Mouse (Mus musculus): Measurements from ENCODE around the gene Ccdc162.

Gene Ccdc162

DNA sequence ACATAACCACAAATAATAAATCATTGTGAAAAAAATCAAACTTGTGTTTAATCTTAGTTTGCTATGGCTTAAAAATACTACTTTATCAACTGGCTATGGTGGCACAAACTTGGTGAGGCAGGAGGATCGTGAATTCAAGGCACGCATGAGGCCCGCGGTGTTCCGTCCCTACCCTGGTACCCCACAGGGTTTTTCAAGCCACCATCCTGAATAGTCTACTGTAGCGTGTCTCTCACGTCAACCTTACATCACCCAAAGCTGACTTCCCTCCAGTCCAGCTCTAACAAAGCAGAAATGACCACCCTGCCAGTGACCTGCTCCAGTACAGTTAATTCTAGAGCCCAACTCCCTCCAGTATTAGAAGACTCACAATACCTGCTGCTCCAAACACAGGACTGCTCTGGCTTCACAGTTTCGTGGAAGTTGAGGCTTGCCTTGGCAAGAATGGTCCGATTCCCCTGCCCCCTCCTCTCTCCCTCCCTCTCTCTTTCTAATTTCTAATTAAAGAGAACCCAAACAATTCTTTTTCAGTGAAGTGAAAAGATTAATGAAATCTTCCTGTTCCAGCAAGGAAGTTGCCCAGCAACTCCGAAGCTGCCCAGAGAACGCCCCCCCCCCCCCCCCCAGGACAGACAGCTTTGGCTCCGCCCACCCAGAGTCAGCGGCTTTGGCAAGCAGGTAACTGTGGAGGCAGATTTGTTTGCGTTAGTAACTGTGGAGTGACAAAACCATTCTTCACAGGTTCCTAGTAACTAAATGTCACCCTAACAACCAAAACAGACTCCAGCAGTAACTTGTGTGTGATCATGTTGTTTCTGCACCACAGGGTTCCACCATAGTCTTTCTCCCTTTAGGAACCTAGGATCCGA is at the start of gene Ccdc162:
TSS of gene Ccdc162 (minus strand) at position 606 of the 869 bp plus-strand sequence.
- DNase-seq (ENCODE audit: low read depth, low spot score) = no peak

DNA sequence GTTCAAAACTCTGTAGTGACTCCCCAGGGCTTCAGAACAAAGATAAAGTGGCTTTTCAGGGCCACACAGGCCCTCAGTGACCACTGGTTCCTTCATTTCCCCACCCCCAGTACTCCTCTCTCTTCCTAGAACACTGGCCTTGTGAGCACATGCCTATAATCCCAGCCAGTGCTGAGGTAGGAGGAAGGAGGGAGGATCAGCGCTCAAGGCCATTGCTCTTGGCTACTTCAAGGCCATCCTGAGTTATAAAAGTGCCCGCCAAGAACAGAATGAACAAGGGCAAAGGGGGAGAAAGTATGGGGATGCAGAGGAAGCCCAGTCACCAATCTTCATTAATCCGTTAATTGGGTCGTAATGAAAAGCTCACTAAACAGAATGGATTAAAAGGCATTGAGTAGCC is 49.2 kb upstream of the Ccdc162 start:
- DNase-seq (ENCODE audit: low read depth, low spot score) = no peak

DNA sequence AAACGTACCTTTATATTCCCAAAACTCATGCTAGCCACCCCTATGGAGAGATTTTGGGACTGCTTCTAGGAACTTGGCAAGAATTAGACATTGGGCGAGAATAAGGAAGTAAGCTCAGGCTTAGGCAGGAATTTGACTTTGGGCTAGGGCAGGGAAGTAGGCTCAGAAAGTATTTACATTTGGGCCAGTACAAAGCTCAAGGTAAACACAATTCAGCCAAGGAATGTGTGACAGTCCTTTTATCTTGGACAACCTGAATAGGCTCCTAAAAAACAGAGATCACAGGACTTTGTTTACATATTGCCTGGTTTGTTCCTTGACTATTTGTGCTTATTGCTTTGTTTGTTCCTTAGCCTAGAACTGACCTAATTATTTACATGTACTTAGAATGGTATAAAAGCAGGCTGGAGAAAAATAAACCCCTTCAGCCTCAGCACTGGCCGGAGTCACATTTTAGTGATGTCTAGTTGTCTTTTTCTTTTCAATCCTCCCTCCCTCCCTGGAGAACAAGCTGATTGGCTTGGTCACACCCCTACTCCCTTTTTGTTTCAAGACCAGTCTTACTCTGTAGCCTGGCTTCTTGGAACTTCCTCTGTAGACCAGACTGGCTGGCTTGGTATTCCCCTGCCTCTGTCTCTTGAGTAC is 47.4 kb upstream of the Ccdc162 start:
- no peak for DNase-seq (ENCODE audit: low read depth, low spot score)

DNA sequence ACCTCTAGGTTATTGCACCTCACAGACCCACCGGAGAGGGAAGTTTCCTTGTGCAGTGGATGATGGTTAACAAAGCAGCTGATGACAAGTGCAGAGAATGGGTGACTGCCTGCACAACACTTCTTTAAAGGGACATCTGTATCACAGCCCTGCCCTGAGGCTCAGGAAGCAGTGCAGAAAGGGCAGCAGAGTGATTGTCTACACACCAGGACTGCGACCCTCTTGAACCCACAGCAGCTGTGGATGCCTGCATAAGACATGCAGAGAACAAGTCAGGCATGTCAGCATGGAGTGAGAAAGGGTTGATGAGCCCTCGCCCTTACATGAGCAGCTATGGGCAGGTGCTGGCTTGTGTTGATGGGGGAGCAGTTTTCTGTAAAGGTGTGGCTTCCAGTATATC is 44.4 kb upstream of the Ccdc162 start:
- no peak for DNase-seq (ENCODE audit: low read depth, low spot score)

DNA sequence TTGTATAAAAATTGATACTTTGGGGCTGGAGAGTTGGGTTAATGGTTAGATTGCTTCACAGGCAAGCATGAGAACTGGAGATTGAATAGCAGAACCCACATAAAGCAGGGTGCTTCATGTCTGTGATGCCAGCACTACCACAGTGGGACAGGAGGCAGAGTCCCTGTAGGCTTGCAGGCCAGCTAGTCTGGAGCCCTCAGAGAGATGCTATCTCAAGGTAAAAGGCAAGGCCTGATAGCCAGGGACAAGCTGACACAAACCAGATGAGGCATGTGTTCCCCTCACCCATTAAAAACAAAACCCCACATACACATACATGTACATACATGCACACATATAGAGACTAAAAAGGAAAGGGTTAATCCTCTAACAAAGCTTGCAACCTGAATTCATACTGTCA is 41.6 kb upstream of the Ccdc162 start:
- DNase-seq (ENCODE audit: low read depth, low spot score) = no peak

DNA sequence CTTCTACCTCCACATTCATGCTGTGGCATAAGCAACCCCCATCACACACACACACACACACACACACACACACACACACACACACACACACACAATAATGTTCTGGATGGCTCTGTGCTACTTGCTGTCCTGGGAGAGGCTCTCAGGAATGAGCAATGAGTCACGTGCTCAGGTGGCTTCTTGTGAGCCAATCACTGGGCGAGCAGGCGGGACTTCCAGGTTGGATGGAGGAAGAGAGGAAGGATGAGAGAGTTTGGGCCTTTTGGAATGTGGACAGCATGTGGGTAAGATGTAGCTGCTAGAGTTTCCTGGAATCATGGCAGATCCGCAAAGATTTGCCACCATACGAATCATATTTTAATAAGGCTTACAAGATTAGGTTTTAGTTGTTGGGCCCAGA is 40.8 kb upstream of the Ccdc162 start:
- DNase-seq (ENCODE audit: low read depth, low spot score) = no peak

DNA sequence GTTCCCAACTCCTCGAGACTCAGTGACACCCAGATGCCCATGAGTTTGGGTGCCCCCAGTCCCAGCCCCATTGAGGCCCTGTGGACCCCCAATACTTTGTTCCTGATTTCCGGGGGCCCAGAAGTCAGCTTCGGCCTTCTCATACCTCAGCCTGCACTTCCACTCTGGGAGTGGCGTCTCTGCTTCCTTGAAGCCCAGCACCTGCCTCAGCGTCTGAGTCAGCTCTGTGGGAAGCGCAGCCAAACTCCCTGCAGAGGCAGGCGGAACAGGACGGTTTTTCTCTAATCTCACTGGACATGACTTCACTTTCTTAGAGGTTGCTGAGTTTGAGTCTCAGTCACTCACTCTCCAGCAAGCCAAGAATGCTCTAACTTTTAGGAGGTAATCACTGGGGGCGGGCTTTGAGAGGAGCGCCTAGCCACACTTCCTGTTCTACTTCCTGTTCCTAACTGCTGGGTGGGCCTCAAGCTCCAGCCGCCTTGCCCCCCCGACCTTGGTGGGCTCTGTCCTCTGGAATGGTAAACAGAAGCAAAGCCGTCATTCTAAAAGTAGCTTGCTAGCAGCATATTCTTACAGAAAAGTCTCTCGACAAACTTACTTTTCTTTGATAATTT is 35.5 kb upstream of the Ccdc162 start:
- no peak for DNase-seq (ENCODE audit: low read depth, low spot score)

DNA sequence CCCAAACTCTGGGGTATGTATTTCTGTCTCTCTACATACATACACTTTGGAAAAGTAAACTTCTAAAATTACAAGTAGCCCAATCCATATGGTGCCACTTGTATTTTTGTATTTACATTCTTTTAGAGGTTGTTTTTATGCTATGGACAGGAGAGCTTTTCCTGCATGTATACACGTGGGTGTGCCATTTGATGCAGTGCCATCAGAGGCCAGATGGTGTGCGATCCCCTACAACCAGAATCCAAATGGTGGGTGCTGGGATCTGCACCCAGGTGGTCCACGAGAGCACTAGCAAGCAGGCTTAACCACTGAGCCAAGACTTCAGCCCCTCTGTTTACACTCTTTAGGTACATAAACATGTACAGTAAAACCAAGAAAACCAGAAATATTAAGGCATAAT is 32.9 kb upstream of the Ccdc162 start:
- no peak for DNase-seq (ENCODE audit: low read depth, low spot score)

DNA sequence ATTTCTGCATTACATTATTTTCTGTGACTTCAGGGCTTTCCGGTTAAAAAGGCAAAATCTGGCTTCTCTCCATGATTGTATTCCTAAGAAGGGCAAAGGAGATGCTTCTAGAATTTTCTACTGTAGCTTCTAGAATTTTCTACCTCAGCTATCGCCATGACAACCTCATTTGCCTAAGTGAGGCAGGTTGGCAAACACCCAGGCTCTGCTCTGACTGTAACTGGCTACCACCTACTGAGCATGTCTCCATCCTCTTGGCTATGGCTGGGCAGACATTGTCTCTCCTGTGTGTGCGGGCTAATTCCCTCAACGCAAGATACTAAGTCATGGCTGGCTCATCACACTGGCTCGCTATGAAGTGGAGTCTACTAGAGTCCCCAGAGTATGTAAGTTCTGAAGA is 30.1 kb upstream of the Ccdc162 start:
- DNase-seq (ENCODE audit: low read depth, low spot score) = no peak

DNA sequence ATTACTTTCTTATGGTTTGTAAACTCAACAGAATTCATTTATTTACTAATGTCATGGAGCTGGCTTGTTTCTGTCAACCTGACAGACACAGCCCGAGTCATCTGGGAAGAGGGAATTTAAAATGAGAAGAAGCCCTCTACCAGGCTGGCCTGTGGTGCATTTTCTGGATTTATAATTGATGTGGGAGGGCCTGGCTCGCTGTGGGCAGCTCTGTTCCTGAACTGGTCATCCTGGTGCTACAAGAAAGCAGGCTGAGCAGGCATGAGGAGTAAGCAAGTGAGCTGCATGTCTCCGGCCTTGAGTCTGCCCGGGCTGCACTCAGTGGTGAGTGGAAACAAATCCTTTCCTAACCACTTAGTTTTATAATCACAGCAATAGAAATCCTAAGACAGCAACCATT is 27.6 kb upstream of the Ccdc162 start:
- DNase-seq (ENCODE audit: low read depth, low spot score) = no peak

- DNase-seq (ENCODE audit: low read depth, low spot score) = no peak
These were observed 23.8 kb upstream of the Ccdc162 start for GRCm38 (mm10) chr10:41740221-41740620.

GRCm38 (mm10) chr10:41737245-41737644 is 20.8 kb upstream of the Ccdc162 start:
- no peak for DNase-seq (ENCODE audit: low read depth, low spot score)

DNA sequence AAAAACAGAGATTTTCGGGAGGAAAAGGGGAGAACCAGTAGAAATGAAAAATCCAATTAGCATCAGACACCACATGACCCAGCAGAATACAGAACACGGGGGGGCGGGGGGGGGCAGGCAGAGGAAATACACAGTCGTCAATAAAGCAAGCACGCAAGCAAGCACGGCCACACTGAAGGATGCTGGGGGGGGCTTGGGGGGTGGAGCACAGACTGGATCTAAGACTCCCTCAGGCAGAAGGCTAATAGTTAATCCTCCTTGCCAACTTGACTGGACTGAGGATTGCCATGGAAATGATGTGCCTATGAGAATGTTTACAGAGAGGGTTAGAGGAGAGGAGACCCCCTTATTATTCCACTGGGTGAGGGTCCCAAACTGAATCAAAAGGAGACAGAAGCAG is 19.0 kb upstream of the Ccdc162 start:
- DNase-seq (ENCODE audit: low read depth, low spot score) = no peak

DNA sequence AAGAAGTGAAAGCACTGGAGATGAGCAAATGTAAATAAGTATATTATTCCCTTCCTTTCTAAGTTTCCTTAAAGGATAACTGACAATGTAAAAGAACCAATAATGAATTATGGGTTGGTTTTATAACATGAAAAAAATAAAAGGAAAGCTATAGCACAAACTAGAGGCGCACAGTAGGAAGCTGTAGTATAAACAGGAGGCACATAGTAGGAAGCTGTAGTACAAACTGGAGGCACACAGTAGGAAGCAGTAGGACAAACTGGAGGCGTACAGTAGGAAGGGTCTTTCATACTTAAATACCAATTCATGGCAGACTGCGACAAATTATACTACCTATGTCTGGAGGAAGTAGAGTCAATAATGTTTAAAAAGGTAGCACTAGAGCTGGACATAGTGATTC is 16.8 kb upstream of the Ccdc162 start:
- DNase-seq (ENCODE audit: low read depth, low spot score) = no peak

DNA sequence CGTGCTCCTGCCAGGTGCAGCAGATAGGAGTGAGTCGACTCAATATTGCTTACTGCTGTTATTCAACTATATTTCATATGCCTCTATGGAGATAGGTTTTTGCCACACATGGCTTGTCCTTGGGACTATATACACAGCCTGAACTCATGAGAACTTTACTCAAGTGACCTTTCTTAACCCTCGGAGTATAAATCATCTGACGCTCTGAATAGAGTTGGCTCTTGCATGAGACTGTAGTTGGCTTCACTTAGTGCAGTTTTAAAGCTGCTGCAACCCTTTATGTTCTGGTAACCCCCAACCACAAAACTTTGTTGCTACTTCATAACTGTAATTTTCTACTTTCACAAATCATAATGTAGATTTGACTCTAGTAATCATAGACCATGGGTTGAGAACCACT is 15.5 kb upstream of the Ccdc162 start:
- DNase-seq (ENCODE audit: low read depth, low spot score) = no peak

DNA sequence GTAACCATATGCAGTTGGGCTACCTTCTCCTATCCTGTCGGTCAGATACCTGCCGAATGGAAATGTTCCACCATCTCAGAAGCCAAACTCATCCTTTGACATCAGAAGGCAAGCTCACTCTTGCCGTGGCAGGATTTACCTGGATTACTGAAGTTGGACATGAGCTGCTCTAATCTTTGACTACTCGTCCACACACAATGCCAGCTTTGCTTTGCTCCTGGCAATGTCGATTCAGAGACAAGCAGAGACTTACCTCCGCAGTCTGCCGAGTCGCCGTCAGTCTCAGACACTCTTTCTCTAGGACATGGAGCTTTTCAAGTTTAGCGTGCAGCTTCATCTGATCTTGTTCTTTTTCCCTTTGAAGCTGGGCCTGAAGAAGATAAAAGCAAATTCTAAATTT is 14.3 kb upstream of the Ccdc162 start:
- no peak for DNase-seq (ENCODE audit: low read depth, low spot score)

GRCm38 (mm10) chr10:41726215-41726614 is 9.8 kb upstream of the Ccdc162 start:
- no peak for DNase-seq (ENCODE audit: low read depth, low spot score)

DNA sequence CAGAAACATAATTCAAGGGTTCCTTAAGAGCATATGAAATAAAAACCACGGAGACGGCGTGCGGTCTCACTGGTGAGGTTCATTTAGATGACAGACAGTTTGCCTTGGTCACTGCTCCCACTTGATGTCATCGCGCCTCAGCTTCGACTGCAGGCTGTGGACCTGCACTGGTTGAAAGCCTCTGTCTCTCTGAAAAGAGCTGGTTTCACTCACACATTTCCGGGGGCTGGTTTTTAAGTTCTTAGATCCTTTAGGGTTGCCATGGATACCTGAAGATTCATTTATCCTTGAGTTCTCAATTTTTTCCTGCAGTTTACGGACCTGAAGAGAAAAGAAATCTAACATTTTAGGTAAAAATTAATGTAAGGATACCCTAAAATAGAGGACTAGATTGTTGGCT is 3.2 kb upstream of the Ccdc162 start:
- no peak for DNase-seq (ENCODE audit: low read depth, low spot score)

- DNase-seq (ENCODE audit: low read depth, low spot score) = no peak
These were observed 877 bp downstream of the Ccdc162 start for GRCm38 (mm10) chr10:41715557-41715956.

DNA sequence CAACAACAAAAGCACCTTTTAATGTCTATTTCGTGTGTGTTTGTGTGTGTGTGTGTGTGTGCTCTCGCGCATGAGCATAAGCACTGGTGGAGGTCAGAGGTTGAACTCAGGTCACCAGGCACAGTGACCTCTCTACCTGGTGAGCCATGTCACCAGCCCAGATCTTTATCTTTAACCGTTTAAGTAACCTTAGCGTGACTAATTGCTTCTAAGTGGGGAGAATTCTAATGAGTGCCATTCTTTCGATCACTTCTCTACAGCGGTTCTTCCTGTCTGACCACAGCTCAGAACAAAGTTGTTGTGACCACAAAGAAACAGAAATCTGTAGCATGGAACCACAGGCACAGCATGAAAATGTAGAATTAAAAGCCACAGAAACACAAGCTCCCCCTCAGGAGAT is 5.0 kb downstream of the Ccdc162 start:
- DNase-seq (ENCODE audit: low read depth, low spot score) = no peak

- DNase-seq (ENCODE audit: low read depth, low spot score) = no peak
These were observed 5.7 kb downstream of the Ccdc162 start for GRCm38 (mm10) chr10:41710773-41711172.

DNA sequence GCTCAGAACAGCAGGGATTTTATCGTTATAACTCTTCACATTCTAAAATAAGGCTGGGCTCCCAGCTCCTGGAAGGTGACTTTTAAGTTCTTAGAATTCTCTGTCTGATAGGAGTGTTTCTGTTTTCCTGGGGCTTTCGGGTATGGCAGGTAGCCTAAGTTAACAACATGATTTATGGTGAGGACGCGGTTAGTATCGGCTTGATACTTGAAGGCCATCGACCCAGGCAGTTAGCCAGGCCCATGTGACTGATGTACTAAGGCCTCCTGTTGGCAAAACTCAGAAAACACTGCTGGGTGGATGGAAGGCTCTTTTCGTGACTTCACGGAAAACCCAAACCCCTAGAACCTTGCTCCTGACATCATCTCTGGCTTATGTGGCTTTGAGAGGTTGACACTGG is 7.1 kb downstream of the Ccdc162 start:
- DNase-seq (ENCODE audit: low read depth, low spot score) = no peak

GRCm38 (mm10) chr10:41699669-41700068 is 16.8 kb downstream of the Ccdc162 start:
- DNase-seq (ENCODE audit: low read depth, low spot score) = no peak

All from WW6 (cell line).